Mouse (Mus musculus) lung, postnatal 0 days (tissue): Measurements from ENCODE around the gene Crb2. TPM values are rescaled to one million over a fixed set of nuclear protein-coding genes. Genes with fewer than 3 reads are reported as not detected.

Experiments used
- ATAC-seq: fragments of 200-750 bp; cut with Nextera tagmentation; 2 replicates; pipeline ENCODE4 v1.8.0; 2017; ENCODE audit warnings: moderate library complexity
- DNase-seq: peaks from one replicate; pipeline ENCODE4 v3.0.0-alpha.2; 2016; ENCODE audit warnings: low spot score
- H3K27ac ChIP-seq: fragments of 300-500 bp; sonication (generic); 2 replicates; pipeline ENCODE4 v1.5.1; 2014; ENCODE audit warnings: antibody characterized with exemption, mild to moderate bottlenecking, low read length, mixed read lengths
- H3K27me3 ChIP-seq: fragments of 300-500 bp; sonication (generic); replicated peaks from 2 replicates; pipeline ENCODE4 v1.6.1; 2014; ENCODE audit warnings: low read length, mixed read lengths; ENCODE audit not compliant: insufficient read depth
- H3K36me3 ChIP-seq: fragments of 300-500 bp; sonication (generic); 2 replicates; pipeline ENCODE4 v1.6.1; 2014; ENCODE audit warnings: low read length, mixed read lengths; ENCODE audit not compliant: insufficient read depth
- H3K4me1 ChIP-seq: fragments of 300-500 bp; sonication (generic); 2 replicates; pipeline ENCODE4 v1.6.1; 2014; ENCODE audit warnings: antibody characterized with exemption, low read depth, low read length, mixed read lengths; ENCODE audit not compliant: insufficient read depth
- H3K4me2 ChIP-seq: fragments of 300-500 bp; sonication (generic); replicated peaks from 2 replicates; pipeline ENCODE4 v1.6.1; 2014; ENCODE audit warnings: low read depth, mild to moderate bottlenecking, low read length, moderate library complexity, mixed read lengths
- H3K4me3 ChIP-seq: fragments of 300-500 bp; sonication (generic); 2 replicates; pipeline ENCODE4 v1.5.1; 2014; ENCODE audit warnings: low read depth, low read length
- H3K9ac ChIP-seq: fragments of 300-500 bp; sonication (generic); replicated peaks from 2 replicates; pipeline ENCODE4 v1.6.1; 2014; ENCODE audit warnings: low read depth, mild to moderate bottlenecking
- H3K9me3 ChIP-seq: fragments of 300-500 bp; sonication (generic); 2 replicates; pipeline ENCODE4 v1.6.1; 2016; ENCODE audit warnings: low read length, mixed read lengths
- CTCF ChIP-seq: IDR thresholded peaks from 2 replicates; pipeline ENCODE4 v1.5.1; 2016; ENCODE audit warnings: antibody characterized with exemption, mild to moderate bottlenecking
- EP300 ChIP-seq: IDR thresholded peaks from 2 replicates; pipeline ENCODE4 v1.6.1; 2016; ENCODE audit warnings: antibody characterized with exemption, mild to moderate bottlenecking, control low read depth
- WGBS: fragments of 180-500 bp; shearing (Covaris S2); extraction: QIAGEN DNeasy Blood & Tissue Kit; methylation state at CpG from one replicate; pipeline ENCODE4 v1.1.7; 2014; 5-methylcytosine and 5-hydroxymethylcytosine counted together
- polyA plus RNA-seq: library from polyadenylated mRNA; unstranded; fragments of >200 nt; fragmentation: Nextera tagmentation; extraction: Ambion mirVana; gene quantifications from 2 replicates; pipeline ENCODE4 v1.2.1, GENCODE M21; 2015

Gene Crb2
- polyA plus RNA-seq, 1 experiment from 2014 or later, result 0.39 TPM

GRCm38 (mm10) chr2:37837542-37837941, 61.5 kb downstream of the Crb2 start:
- H3K4me1 ChIP-seq, result no peaks in the 10 kb centered on the region
- DNase-seq, result peak; percentile 71
- H3K27ac ChIP-seq, result no peak overlapping the region
- 80% methylated on average over 3 of the region's 3 CpGs for WGBS
- no peaks in the 10 kb centered on the region for H3K9me3 ChIP-seq
- peak; percentile 82 for ATAC-seq
- H3K27me3 ChIP-seq, result no peaks in the 10 kb centered on the region
- TF ChIP-seq EP300 (no peak), CTCF (no peak)
- H3K4me3 ChIP-seq, result no peak overlapping the region
- H3K36me3 ChIP-seq, result no peaks in the 10 kb centered on the region
- H3K9ac ChIP-seq, result no peak overlapping the region
- no peak overlapping the region for H3K4me2 ChIP-seq

DNA sequence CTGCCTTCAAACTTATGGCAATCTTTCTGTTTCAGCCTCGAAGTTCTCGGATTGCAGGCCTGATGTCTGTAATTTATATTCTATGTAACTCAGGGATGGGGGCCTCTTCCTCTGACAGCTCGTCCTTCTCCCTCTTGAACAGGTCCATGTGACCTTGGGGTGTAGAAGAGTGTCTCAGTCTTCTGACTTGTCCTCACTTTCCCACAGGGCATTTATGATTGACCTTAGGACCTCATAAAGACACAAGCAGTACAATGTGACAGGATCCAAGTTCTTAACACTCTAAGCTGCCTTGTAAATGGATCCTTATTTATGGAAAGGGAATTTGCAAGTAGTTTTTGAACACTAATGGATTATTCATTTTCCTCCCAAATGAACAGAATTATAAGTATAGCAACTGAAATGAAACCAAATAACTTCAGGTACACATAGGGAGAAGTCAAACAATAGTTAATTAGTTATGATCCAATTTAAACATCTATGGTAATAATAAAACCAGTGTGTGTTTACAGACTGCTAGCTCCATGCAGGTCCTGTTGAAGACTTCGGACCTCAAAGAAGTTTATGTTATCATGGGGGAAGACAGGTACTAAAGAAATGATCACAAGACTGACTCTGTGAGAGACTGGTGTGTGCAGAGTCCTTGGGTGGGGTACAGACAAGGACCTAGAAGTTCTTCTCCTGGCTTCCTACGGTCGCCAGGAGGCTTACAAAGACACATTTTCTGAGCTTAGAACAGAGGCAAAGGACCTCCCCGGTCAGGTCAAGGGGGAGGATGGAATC, 62.3 kb downstream of the Crb2 start:
- 78% methylated on average over 7 of the region's 7 CpGs for WGBS
- DNase-seq (no peak), ATAC-seq (no peak)
- H3K9me3 ChIP-seq, result no peaks in the 10 kb centered on the region
- no peaks in the 10 kb centered on the region for H3K4me1 ChIP-seq
- H3K27me3 ChIP-seq, result no peaks in the 10 kb centered on the region
- no peak overlapping the region for H3K4me3 ChIP-seq
- no peak for TF ChIP-seq CTCF
- TF ChIP-seq EP300, result no peak
- H3K9ac ChIP-seq, result no peak overlapping the region
- H3K36me3 ChIP-seq, result no peaks in the 10 kb centered on the region
- H3K27ac ChIP-seq, result no peak overlapping the region
- H3K4me2 ChIP-seq, result no peak overlapping the region

- no peaks in the 10 kb centered on the region for H3K4me1 ChIP-seq
- DNase-seq (no peak), ATAC-seq (no peak)
Observed at GRCm38 (mm10) chr2:37839922-37840321, 63.9 kb downstream of the Crb2 start.

GRCm38 (mm10) chr2:37842151-37842569, 66.1 kb downstream of the Crb2 start:
- no peak for DNase-seq
- H3K27ac ChIP-seq, result no peak overlapping the region
- WGBS, result 19% methylated on average over 7 of the region's 7 CpGs
- H3K4me2 ChIP-seq, result no peak overlapping the region
- no peak overlapping the region for H3K4me3 ChIP-seq
- ATAC-seq, result no peak
- TF ChIP-seq EP300, result no peak
- TF ChIP-seq CTCF, result no peak
- no peak overlapping the region for H3K9ac ChIP-seq
- no peaks in the 10 kb centered on the region for H3K9me3 ChIP-seq
- no peaks in the 10 kb centered on the region for H3K4me1 ChIP-seq
- no peaks in the 10 kb centered on the region for H3K27me3 ChIP-seq
- no peaks in the 10 kb centered on the region for H3K36me3 ChIP-seq

More at GRCm38 (mm10) chr2:37839922-37840321, 63.9 kb downstream of the Crb2 start:
- Histone ChIP-seq H3K9me3 (no peaks in the 10 kb centered on the region), H3K27me3 (no peaks in the 10 kb centered on the region), H3K27ac (no peak overlapping the region), H3K36me3 (no peaks in the 10 kb centered on the region), H3K9ac (no peak overlapping the region), H3K4me2 (no peak overlapping the region), H3K4me3 (no peak overlapping the region)
- TF ChIP-seq CTCF (no peak), EP300 (no peak)

- 27% methylated on average over 4 of the region's 4 CpGs for WGBS
- no peak overlapping the region for H3K4me2 ChIP-seq
- no peak for ATAC-seq
- no peak overlapping the region for H3K27ac ChIP-seq
- H3K9me3 ChIP-seq, result no peaks in the 10 kb centered on the region
- no peaks in the 10 kb centered on the region for H3K27me3 ChIP-seq
- H3K36me3 ChIP-seq, result no peaks in the 10 kb centered on the region
- DNase-seq, result no peak
- H3K9ac ChIP-seq, result no peak overlapping the region
- H3K4me3 ChIP-seq, result no peak overlapping the region
- TF ChIP-seq CTCF (no peak), EP300 (no peak)
- H3K4me1 ChIP-seq, result no peaks in the 10 kb centered on the region
Observed at GRCm38 (mm10) chr2:37842719-37843118, 66.7 kb downstream of the Crb2 start.

Other genes starting within 250 kb of the Crb2 start
- 16.8 and 19.6 TPM in 2 replicates for gene Strbp, start 72.4 kb upstream of the Crb2 start, polyA plus RNA-seq